Mouse (Mus musculus) kidney, adult 2 months (tissue): ENCODE results near the gene Ctns. TPM values are rescaled to one million over a fixed set of nuclear protein-coding genes. Genes with fewer than 3 reads are reported as not detected.

Source experiments
- DNase-seq: peaks from one replicate; pipeline ENCODE4 v3.0.0; 2021
- H3K27ac ChIP-seq: fragments of 200-500 bp; 2 replicates; pipeline ENCODE4 v1.5.1; 2012; ENCODE audit warnings: low read depth, low read length, control low read depth, inconsistent platforms; ENCODE audit not compliant: insufficient read depth
- H3K27me3 ChIP-seq: fragments of 200-500 bp; replicated peaks from 2 replicates; pipeline ENCODE4 v1.6.1; 2012; ENCODE audit warnings: mild to moderate bottlenecking, moderate library complexity, low read length, inconsistent platforms; ENCODE audit not compliant: control insufficient read depth, insufficient read depth
- H3K36me3 ChIP-seq: fragments of 200-500 bp; 2 replicates; pipeline ENCODE4 v1.6.1; 2012; ENCODE audit warnings: mild to moderate bottlenecking, moderate library complexity, low read length, inconsistent platforms; ENCODE audit not compliant: control insufficient read depth, insufficient read depth
- H3K4me1 ChIP-seq: fragments of 200-500 bp; 2 replicates; pipeline ENCODE4 v1.6.1; 2011; ENCODE audit warnings: low read length; ENCODE audit not compliant: control insufficient read depth, insufficient read depth
- H3K4me3 ChIP-seq: fragments of 200-500 bp; 2 replicates; pipeline ENCODE4 v1.5.1; 2011; ENCODE audit warnings: mild to moderate bottlenecking, low read depth, low read length, control low read depth; ENCODE audit not compliant: insufficient read depth
- CTCF ChIP-seq: fragments of 200-500 bp; conservative IDR thresholded peaks from 2 replicates; pipeline ENCODE4 v1.5.1; 2011; ENCODE audit warnings: low read depth, mild to moderate bottlenecking, control low read depth, low read length, moderate library complexity, mixed read lengths; ENCODE audit not compliant: insufficient read depth, insufficient read length
- POLR2A ChIP-seq: fragments of 200-500 bp; IDR thresholded peaks from one replicate; pipeline ENCODE4 v1.6.1; 2011; ENCODE audit warnings: low read depth, low read length, control low read depth
- WGBS: fragments of 180-500 bp; shearing (Covaris S2); methylation state at CpG from one replicate; pipeline ENCODE4 v1.1.7; 2018; 5-methylcytosine and 5-hydroxymethylcytosine counted together
- polyA plus RNA-seq: library from polyadenylated mRNA; depleted of rRNA; stranded (reverse); fragments of >200 nt; gene quantifications from 2 replicates; pipeline ENCODE4 v1.2.3, GENCODE M21; 2012

Gene Ctns
- polyA plus RNA-seq, 1 experiment, result 37.5 TPM

- 73% methylated on average over 2 of the region's 2 CpGs for WGBS
- Histone ChIP-seq H3K4me3 (no peak overlapping the region), H3K36me3 (no peaks in the 10 kb centered on the region; the same call in 1 of the 2 replicates), H3K4me1 (no peaks in the 10 kb centered on the region), H3K27ac (no peak overlapping the region), H3K27me3 (no peaks in the 10 kb centered on the region)
- TF ChIP-seq POLR2A (no peak), CTCF (no peak)
- no peak for DNase-seq
Observed at GRCm38 (mm10) chr11:73194444-73194843, 4.4 kb downstream of the Ctns start.

- no peaks in the 10 kb centered on the region for H3K27me3 ChIP-seq
- 60% methylated on average over 6 of the region's 6 CpGs for WGBS
- no peak overlapping the region for H3K4me3 ChIP-seq
- no peak overlapping the region for H3K27ac ChIP-seq
- no peak for DNase-seq
- TF ChIP-seq POLR2A (no peak), CTCF (no peak)
- no peaks in the 10 kb centered on the region; the same call in 1 of the 2 replicates for H3K36me3 ChIP-seq
- H3K4me1 ChIP-seq, result no peaks in the 10 kb centered on the region
Observed at GRCm38 (mm10) chr11:73193047-73193446, 5.8 kb downstream of the Ctns start.

GRCm38 (mm10) chr11:73187231-73187630 lies 11.6 kb downstream of the Ctns start:
- WGBS, result 69% methylated on average over 6 of the region's 6 CpGs
- no peak overlapping the region for H3K27ac ChIP-seq
- H3K36me3 ChIP-seq, result peaks cover 2% of the 10 kb centered on the region; the same call in 1 of the 2 replicates
- 0 out of 2 replicates have a peak, but pooled peaks cover 3% of the 10 kb centered on the region for H3K4me1 ChIP-seq
- H3K27me3 ChIP-seq, result no peaks in the 10 kb centered on the region
- H3K4me3 ChIP-seq, result no peak overlapping the region
- peak; percentile 57 for DNase-seq
- TF ChIP-seq POLR2A, result no peak
- no peak for TF ChIP-seq CTCF

GRCm38 (mm10) chr11:73185872-73186615 lies 12.8 kb downstream of the Ctns start:
- H3K27ac ChIP-seq, result no peak overlapping the region
- peaks cover 2% of the 10 kb centered on the region; the same call in 1 of the 2 replicates for H3K36me3 ChIP-seq
- 90% methylated on average over 10 of the region's 10 CpGs for WGBS
- no peak overlapping the region for H3K4me3 ChIP-seq
- 0 out of 2 replicates have a peak, but pooled peaks cover 3% of the 10 kb centered on the region for H3K4me1 ChIP-seq
- H3K27me3 ChIP-seq, result no peaks in the 10 kb centered on the region
- TF ChIP-seq POLR2A (no peak), CTCF (no peak)
- DNase-seq, result no peak

- Histone ChIP-seq H3K4me3 (peak overlapping the region; percentile 96), H3K4me1 (peaks cover 14% of the 10 kb centered on the region; the same call in 1 of the 2 replicates), H3K27ac (peak overlapping the region; percentile 99), H3K36me3 (no peaks in the 10 kb centered on the region), H3K27me3 (no peaks in the 10 kb centered on the region)
- peak; percentile 59 for DNase-seq
- no peak for TF ChIP-seq POLR2A
- TF ChIP-seq CTCF, result no peak
- 4% methylated on average over 2 of the region's 2 CpGs for WGBS
Observed at GRCm38 (mm10) chr11:73177895-73178294, 20.9 kb downstream of the Ctns start.

- Histone ChIP-seq H3K27me3 (no peaks in the 10 kb centered on the region), H3K36me3 (no peaks in the 10 kb centered on the region), H3K4me1 (peaks cover 18% of the 10 kb centered on the region; the same call in 1 of the 2 replicates), H3K27ac (peak overlapping the region; percentile 99), H3K4me3 (peak overlapping the region; percentile 96)
- TF ChIP-seq CTCF, result no peak
- TF ChIP-seq POLR2A, result no peak
- peak; percentile 86 for DNase-seq
- under 1% methylated on average over 28 of the region's 28 CpGs for WGBS
Observed at GRCm38 (mm10) chr11:73177509-73177875, 21.4 kb downstream of the Ctns start.
